Mouse (Mus musculus): ENCODE measurements around the gene Acvr2a.
"Not testable (repeated sequence)": the region's sequence is repeated elsewhere in the genome, so short reads cannot be mapped to it uniquely, and the experiment has no call there.

- TF ChIP-seq CTCF (IDR thresholded peaks at IDR 0.05; ENCODE audit: extremely low read depth, insufficient read length, insufficient replicate concordance, low read depth, low read length); POLR2A (IDR thresholded peaks at IDR 0.05; ENCODE audit: low read depth, low read length): not testable (repeated sequence)
These were observed 51.7 kb downstream of the Acvr2a start for GRCm38 (mm10) chr2:48865596-48865995.
